Mouse (Mus musculus): Measurements from ENCODE around the gene Tmem140. TPM values are rescaled to one million over a fixed set of nuclear protein-coding genes. Genes with fewer than 3 reads are reported as not detected.

The Tmem140 gene
- polyA plus RNA-seq (2015; fragmentation: Nextera tagmentation; extraction: Ambion mirVana), result 1.3 and 1.6 TPM in 2 replicates

DNA sequence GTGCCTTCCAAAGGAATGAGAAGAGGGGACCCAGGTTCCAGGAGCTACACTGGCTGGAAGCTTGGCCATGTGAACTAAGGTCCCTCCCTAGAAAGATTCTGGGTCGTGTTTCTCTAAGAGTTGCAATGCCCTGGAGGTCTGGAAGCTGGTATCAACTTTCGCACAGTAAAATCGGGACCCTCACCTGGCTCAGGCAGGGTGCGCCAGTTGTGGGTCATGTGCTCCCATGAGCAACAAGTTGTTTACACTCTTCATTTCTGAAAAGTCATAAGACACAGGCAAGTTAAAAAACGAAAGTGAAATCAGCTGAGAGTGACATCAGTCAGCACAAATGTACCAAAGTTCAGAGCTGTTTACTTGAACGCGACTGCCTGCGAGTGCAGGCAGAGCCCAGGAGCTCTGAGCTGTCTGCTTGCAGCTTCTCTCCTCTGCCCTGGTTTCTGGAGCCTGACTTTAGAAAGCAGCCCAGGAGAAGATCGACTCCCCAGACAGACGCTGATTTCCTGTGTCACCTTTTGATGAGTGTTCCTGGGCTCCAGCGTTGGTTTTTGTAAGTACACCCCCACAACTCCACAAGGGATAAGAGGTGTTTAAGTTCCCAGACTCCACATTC, at the start of gene Tmem140:
Gene Tmem140 (plus strand): TSS at position 356 of the 613 bp plus-strand sequence.
- Histone ChIP-seq H3K36me3 (no peaks in the 10 kb centered on the region), H3K9me3 (no peaks in the 10 kb centered on the region), H3K4me3 (no peak within 1 kb of the TSS), H3K4me1 (no peaks in the 10 kb centered on the region), H3K27me3 (no peaks in the 10 kb centered on the region), H3K27ac (replicated peaks) (no peak within 1 kb of the TSS), H3K9ac (replicated peaks) (no peak within 1 kb of the TSS), H3K4me2 (replicated peaks) (no peak within 1 kb of the TSS)
- 66% methylated on average over 11 of the region's 11 CpGs for WGBS
- no peak for ATAC-seq (replicated peaks)

- Histone ChIP-seq H3K4me3 (no peak overlapping the region), H3K4me2 (replicated peaks) (no peak overlapping the region), H3K27ac (replicated peaks) (no peak overlapping the region), H3K9me3 (no peaks in the 10 kb centered on the region), H3K27me3 (no peaks in the 10 kb centered on the region), H3K36me3 (no peaks in the 10 kb centered on the region), H3K4me1 (no peaks in the 10 kb centered on the region), H3K9ac (replicated peaks) (no peak overlapping the region)
- no peak for ATAC-seq (replicated peaks)
Measured at GRCm38 (mm10) chr6:34824406-34824805, 38.5 kb upstream of the Tmem140 start.

DNA sequence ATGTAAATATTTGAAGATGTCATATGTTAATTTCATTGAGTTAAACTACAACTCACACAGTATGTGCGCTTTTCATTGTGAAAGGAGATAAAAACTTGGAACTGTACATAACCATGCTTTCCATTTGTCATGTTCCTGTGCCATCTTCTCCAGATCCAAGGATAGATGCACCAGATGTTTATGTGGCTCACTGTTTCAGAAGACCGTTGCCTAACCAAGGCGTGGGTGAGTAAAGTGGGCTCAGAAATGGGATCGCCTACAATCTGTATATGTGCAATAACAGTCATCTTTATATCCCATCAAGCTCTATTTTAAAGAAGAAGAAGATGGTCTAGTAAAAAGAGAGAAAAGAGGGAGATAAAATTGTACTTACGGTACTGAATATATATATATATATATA, 30.6 kb upstream of the Tmem140 start:
- 95% methylated on average over 5 of the region's 5 CpGs for WGBS
- Histone ChIP-seq H3K9me3 (no peaks in the 10 kb centered on the region), H3K27me3 (no peaks in the 10 kb centered on the region), H3K4me3 (no peak overlapping the region), H3K4me1 (no peaks in the 10 kb centered on the region), H3K27ac (replicated peaks) (no peak overlapping the region), H3K9ac (replicated peaks) (no peak overlapping the region), H3K4me2 (replicated peaks) (no peak overlapping the region), H3K36me3 (no peaks in the 10 kb centered on the region)
- ATAC-seq (replicated peaks), result no peak

- Histone ChIP-seq H3K27me3 (no peaks in the 10 kb centered on the region), H3K9me3 (no peaks in the 10 kb centered on the region), H3K4me1 (no peaks in the 10 kb centered on the region), H3K4me2 (replicated peaks) (no peak overlapping the region), H3K4me3 (no peak overlapping the region), H3K9ac (replicated peaks) (no peak overlapping the region), H3K27ac (replicated peaks) (no peak overlapping the region), H3K36me3 (no peaks in the 10 kb centered on the region)
- WGBS, result 93% methylated on average over 11 of the region's 11 CpGs
- no peak for ATAC-seq (replicated peaks)
Measured at GRCm38 (mm10) chr6:34861546-34862053, 1.3 kb upstream of the Tmem140 start.

GRCm38 (mm10) chr6:34862381-34862780, 565 bp upstream of the Tmem140 start:
- WGBS, result 94% methylated on average over 6 of the region's 6 CpGs
- Histone ChIP-seq H3K9ac (replicated peaks) (no peak overlapping the region), H3K9me3 (no peaks in the 10 kb centered on the region), H3K36me3 (no peaks in the 10 kb centered on the region), H3K27ac (replicated peaks) (no peak overlapping the region), H3K27me3 (no peaks in the 10 kb centered on the region), H3K4me2 (replicated peaks) (no peak overlapping the region), H3K4me1 (no peaks in the 10 kb centered on the region), H3K4me3 (no peak overlapping the region)
- ATAC-seq (replicated peaks), result no peak

DNA sequence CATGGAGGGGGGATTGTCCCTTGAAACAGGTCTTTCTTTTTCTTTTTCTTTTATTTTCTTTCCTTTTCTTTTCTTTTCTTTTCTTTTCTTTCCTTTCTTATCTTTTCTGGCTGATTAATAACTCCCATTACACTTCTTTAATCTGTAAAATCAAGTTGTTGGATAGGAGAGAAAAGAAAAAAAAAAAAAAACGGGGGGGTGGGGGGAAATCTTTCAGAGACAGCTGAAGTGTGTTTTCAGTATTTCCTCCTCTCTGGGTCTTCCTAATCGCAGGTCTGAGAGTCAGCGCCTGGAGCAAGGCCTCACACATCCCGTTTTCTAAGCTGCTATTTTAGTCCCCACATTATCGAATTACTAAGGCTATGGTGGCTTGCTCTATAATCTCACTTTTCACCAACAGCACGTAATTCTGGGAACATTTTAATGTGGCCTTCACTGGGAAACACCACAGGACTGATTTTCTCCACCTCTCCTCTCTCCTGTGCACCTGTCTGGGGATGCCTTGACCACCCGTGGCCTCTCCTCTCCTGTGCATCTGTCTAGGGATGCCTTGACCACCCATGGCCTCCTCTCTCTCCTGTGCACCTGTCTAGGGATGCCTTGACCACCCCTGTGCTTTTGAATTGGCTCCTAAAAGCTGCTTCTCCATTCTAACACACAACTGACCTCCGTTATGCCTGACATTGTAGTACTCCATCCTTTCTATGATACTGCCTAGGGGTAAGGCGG, 1.0 kb downstream of the Tmem140 start:
- Histone ChIP-seq H3K4me3 (no peak overlapping the region), H3K27ac (replicated peaks) (no peak overlapping the region), H3K36me3 (no peaks in the 10 kb centered on the region), H3K9me3 (no peaks in the 10 kb centered on the region), H3K4me2 (replicated peaks) (no peak overlapping the region), H3K4me1 (no peaks in the 10 kb centered on the region), H3K27me3 (no peaks in the 10 kb centered on the region), H3K9ac (replicated peaks) (no peak overlapping the region)
- no peak for ATAC-seq (replicated peaks)
- 70% methylated on average over 9 of the region's 9 CpGs for WGBS

GRCm38 (mm10) chr6:34865213-34865612, 2.3 kb downstream of the Tmem140 start:
- Histone ChIP-seq H3K4me3 (no peak overlapping the region), H3K27ac (replicated peaks) (no peak overlapping the region), H3K4me2 (replicated peaks) (no peak overlapping the region), H3K36me3 (no peaks in the 10 kb centered on the region), H3K27me3 (no peaks in the 10 kb centered on the region), H3K9ac (replicated peaks) (no peak overlapping the region), H3K9me3 (no peaks in the 10 kb centered on the region), H3K4me1 (no peaks in the 10 kb centered on the region)
- WGBS, result 77% methylated on average over 5 of the region's 5 CpGs
- ATAC-seq (replicated peaks), result no peak

DNA sequence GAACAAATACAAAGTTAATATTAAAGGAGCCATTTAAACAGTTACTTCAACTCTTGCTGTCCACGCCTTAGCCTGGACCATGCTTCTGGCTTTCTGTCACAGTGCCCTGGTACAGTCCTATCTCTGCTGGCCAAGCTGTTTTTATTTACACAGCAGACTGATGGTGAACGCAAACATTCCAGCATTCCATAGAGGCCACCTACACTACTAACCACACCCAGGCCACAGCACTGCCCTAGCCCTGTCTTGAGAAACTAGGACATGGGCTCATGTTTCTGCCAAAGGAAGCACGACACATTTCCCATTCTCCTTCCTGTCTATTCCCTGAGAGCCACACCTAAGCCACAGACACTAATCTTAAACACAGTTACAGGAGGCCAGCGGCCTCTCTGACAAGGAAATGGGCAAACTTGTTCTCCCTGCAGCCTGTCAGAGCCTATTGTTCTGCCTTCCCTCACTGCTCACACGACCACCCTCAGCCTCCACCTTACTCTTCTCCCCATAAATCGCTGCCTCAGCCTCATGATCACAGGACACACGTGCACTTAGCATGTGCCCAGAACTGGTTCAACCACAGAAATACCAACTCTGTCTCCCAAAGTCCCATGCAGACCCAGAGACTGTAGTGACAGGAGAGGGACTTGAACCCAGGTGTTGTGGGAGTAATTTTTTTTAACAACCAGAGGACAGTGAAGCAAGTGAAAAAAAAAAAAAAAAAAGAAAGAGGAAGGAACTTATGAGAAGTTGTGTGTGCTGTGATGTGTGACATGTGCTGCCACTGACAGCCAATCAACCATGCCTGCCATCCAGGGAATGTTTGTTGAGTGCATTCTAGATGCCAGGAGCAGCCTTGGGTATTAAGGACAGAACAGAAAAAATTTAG, 3.0 kb downstream of the Tmem140 start:
- no peak for ATAC-seq (replicated peaks)
- no peaks in the 10 kb centered on the region for H3K4me1 ChIP-seq
- no peak overlapping the region for H3K4me2 ChIP-seq (replicated peaks)

GRCm38 (mm10) chr6:34866786-34867185, 3.8 kb downstream of the Tmem140 start:
- Histone ChIP-seq H3K4me3 (no peak overlapping the region), H3K4me2 (replicated peaks) (no peak overlapping the region), H3K27ac (replicated peaks) (no peak overlapping the region), H3K9ac (replicated peaks) (no peak overlapping the region), H3K27me3 (no peaks in the 10 kb centered on the region), H3K36me3 (no peaks in the 10 kb centered on the region), H3K9me3 (no peaks in the 10 kb centered on the region), H3K4me1 (no peaks in the 10 kb centered on the region)
- WGBS, result 49% methylated on average over 8 of the region's 8 CpGs
- no peak for ATAC-seq (replicated peaks)

More for the DNA sequence above, 3.0 kb downstream of the Tmem140 start:
- Histone ChIP-seq H3K4me3 (no peak overlapping the region), H3K9ac (replicated peaks) (no peak overlapping the region), H3K27ac (replicated peaks) (no peak overlapping the region), H3K36me3 (no peaks in the 10 kb centered on the region), H3K27me3 (no peaks in the 10 kb centered on the region), H3K9me3 (no peaks in the 10 kb centered on the region)
- 70% methylated on average over 7 of the region's 7 CpGs for WGBS

DNA sequence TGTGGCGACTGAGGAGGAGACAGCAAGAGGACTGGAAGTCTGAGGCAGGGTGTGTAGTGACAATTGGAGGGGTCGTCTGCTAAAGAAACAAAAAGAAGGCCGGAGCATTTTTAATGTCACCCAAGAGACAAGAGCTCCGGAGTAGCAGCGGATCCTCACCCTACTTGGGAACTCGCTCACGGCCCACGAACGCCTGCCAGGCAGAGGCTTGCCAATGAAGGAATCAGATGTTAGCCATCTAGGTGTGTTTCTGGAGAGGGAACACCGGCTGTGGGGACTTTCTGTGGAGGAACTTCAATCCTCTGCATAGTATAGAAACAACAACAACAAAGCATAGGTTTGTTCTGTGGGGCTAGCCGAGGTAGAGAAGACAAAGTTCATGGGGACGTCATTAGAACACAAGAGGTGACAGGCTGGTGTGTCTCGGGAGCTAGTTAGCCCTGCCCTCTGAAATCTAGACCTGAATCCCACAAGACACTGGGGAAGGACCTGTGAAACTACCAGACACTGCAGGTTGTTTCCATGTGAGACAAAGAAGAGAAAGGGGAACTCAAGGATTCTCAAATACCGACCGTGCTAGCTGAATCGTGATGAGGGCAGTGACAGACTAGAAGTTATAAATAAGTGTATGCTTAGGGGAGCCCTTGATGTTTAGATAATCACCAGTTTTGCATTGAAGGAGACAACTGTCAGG, 4.5 kb downstream of the Tmem140 start:
- no peak overlapping the region for H3K27ac ChIP-seq (replicated peaks)
- H3K27me3 ChIP-seq, result no peaks in the 10 kb centered on the region
- WGBS, result 80% methylated on average over 16 of the region's 16 CpGs
- no peaks in the 10 kb centered on the region for H3K4me1 ChIP-seq
- H3K9me3 ChIP-seq, result no peaks in the 10 kb centered on the region
- H3K9ac ChIP-seq (replicated peaks), result no peak overlapping the region
- ATAC-seq (replicated peaks), result no peak
- no peak overlapping the region for H3K4me3 ChIP-seq
- no peaks in the 10 kb centered on the region for H3K36me3 ChIP-seq
- H3K4me2 ChIP-seq (replicated peaks), result no peak overlapping the region

GRCm38 (mm10) chr6:34867995-34868350, 5.0 kb downstream of the Tmem140 start:
- WGBS, result 77% methylated on average over 10 of the region's 10 CpGs
- no peaks in the 10 kb centered on the region for H3K27me3 ChIP-seq
- H3K9me3 ChIP-seq, result no peaks in the 10 kb centered on the region
- no peak overlapping the region for H3K27ac ChIP-seq (replicated peaks)
- H3K4me1 ChIP-seq, result no peaks in the 10 kb centered on the region
- ATAC-seq (replicated peaks), result no peak
- no peak overlapping the region for H3K4me3 ChIP-seq
- H3K36me3 ChIP-seq, result no peaks in the 10 kb centered on the region
- no peak overlapping the region for H3K9ac ChIP-seq (replicated peaks)
- H3K4me2 ChIP-seq (replicated peaks), result no peak overlapping the region
